Mouse (Mus musculus) CH12.LX (cell line): Measurements from ENCODE around the gene Chia1. TPM values are rescaled to one million over a fixed set of nuclear protein-coding genes. Genes with fewer than 3 reads are reported as not detected.
"Not testable (repeated sequence)": the region's sequence is repeated elsewhere in the genome, so short reads cannot be mapped to it uniquely, and the experiment has no call there.

Source experiments
- DNase-seq: peaks from one replicate; pipeline ENCODE4 v3.0.0-alpha.2; 2013; ENCODE audit errors: extremely low read depth
- H3K27ac ChIP-seq: 2 replicates; pipeline ENCODE4 v1.5.1; 2012; ENCODE audit warnings: low read depth, mild to moderate bottlenecking, control low read depth, moderate library complexity; ENCODE audit not compliant: insufficient read depth
- H3K27me3 ChIP-seq: replicated peaks from 2 replicates; pipeline ENCODE3; 2012; ENCODE audit warnings: inconsistent platforms
- H3K36me3 ChIP-seq, 2 experiments: replicated peaks in 1 of 2; 2 replicates each; pipeline versions ENCODE3 to v1.6.1; 2012; ENCODE audit warnings: inconsistent platforms in 1 of 2, low read length in 1 of 2, mild to moderate bottlenecking in 1 of 2, mixed read lengths in 1 of 2, moderate library complexity in 1 of 2; ENCODE audit not compliant: control insufficient read depth in 1 of 2, insufficient read depth in 1 of 2
- H3K4me1 ChIP-seq, 2 experiments: 2 replicates each; pipeline ENCODE4 v1.6.1; 2012; ENCODE audit warnings: inconsistent platforms in 1 of 2, moderate library complexity in 1 of 2; ENCODE audit not compliant: insufficient read depth in 2 of 2, control insufficient read depth in 1 of 2
- H3K4me2 ChIP-seq: 2 replicates; pipeline ENCODE4 v1.6.1; 2012; ENCODE audit warnings: low read depth, mild to moderate bottlenecking, control low read depth; ENCODE audit not compliant: poor library complexity, insufficient read depth, severe bottlenecking
- H3K4me3 ChIP-seq, 3 experiments: fragments of 150-350 bp in 1 of 3; sonication (generic) in 1 of 3; replicated peaks in 1 of 3; 2 replicates each; pipeline versions ENCODE3 to v1.5.1; 2011 to 2012; ENCODE audit warnings: low read depth in 2 of 3, low read length in 2 of 3, mild to moderate bottlenecking in 2 of 3, moderate library complexity in 2 of 3, control low read depth in 1 of 3, improper control_type of control experiment in 1 of 3, inconsistent platforms in 1 of 3, mixed read lengths in 1 of 3; ENCODE audit not compliant: poor library complexity in 1 of 3
- H3K79me2 ChIP-seq: replicated peaks from 2 replicates; pipeline ENCODE4 v1.6.1; 2012; ENCODE audit warnings: mild to moderate bottlenecking, moderate library complexity; ENCODE audit not compliant: control insufficient read depth, poor library complexity, insufficient read depth, severe bottlenecking; ENCODE audit errors: extremely low read depth
- H3K9ac ChIP-seq: 2 replicates; pipeline ENCODE4 v1.6.1; 2012; ENCODE audit warnings: low read depth, mild to moderate bottlenecking, control low read depth, moderate library complexity; ENCODE audit not compliant: insufficient read depth
- H3K9me3 ChIP-seq: replicated peaks from 2 replicates; pipeline ENCODE3; 2012; ENCODE audit warnings: low read length, inconsistent platforms, mixed read lengths
- BHLHE40 ChIP-seq: IDR thresholded peaks from 2 replicates; pipeline ENCODE4 v1.6.1; 2011; ENCODE audit warnings: mild to moderate bottlenecking, low read depth, low read length, improper control_type of control experiment
- CHD1 ChIP-seq: IDR thresholded peaks from 2 replicates; pipeline ENCODE4 v1.6.1; 2012; ENCODE audit warnings: low read depth, low read length, improper control_type of control experiment, inconsistent platforms
- E2F4 ChIP-seq: IDR thresholded peaks from 2 replicates; pipeline ENCODE4 v1.6.1; 2011; ENCODE audit warnings: low read depth, low read length, improper control_type of control experiment; ENCODE audit not compliant: insufficient replicate concordance
- GABPA ChIP-seq: IDR thresholded peaks from 2 replicates; pipeline ENCODE4 v1.6.1; 2012; ENCODE audit warnings: low read depth, low read length, improper control_type of control experiment, inconsistent platforms; ENCODE audit not compliant: insufficient replicate concordance
- HCFC1 ChIP-seq: IDR thresholded peaks from 2 replicates; pipeline ENCODE4 v1.6.1; 2012; ENCODE audit warnings: low read depth, mild to moderate bottlenecking, inconsistent platforms, low read length, improper control_type of control experiment
- IRF4 ChIP-seq: IDR thresholded peaks from 2 replicates; pipeline ENCODE4 v1.6.1; 2014; ENCODE audit warnings: low read depth, mild to moderate bottlenecking, inconsistent platforms, low read length, improper control_type of control experiment
- MEF2A ChIP-seq: IDR thresholded peaks from 2 replicates; pipeline ENCODE4 v1.6.1; 2014; ENCODE audit warnings: low read depth, mild to moderate bottlenecking, inconsistent platforms, low read length, improper control_type of control experiment, borderline replicate concordance
- MYC ChIP-seq: IDR thresholded peaks from 2 replicates; pipeline ENCODE4 v1.6.1; 2011; ENCODE audit warnings: low read depth, mild to moderate bottlenecking, improper control_type of control experiment, low read length
- NELFE ChIP-seq: IDR thresholded peaks from 2 replicates; pipeline ENCODE4 v1.6.1; 2011; ENCODE audit warnings: low read depth, low read length, improper control_type of control experiment
- PAX5 ChIP-seq: IDR thresholded peaks from 2 replicates; pipeline ENCODE4 v1.6.1; 2012; ENCODE audit warnings: low read length, inconsistent platforms, mixed read lengths
- POLR2AphosphoS2 ChIP-seq: IDR thresholded peaks from 2 replicates; pipeline ENCODE4 v1.6.1; 2011; ENCODE audit warnings: low read depth, low read length, improper control_type of control experiment
- RCOR1 ChIP-seq: conservative IDR thresholded peaks from 2 replicates; pipeline ENCODE4 v1.6.1; 2012; ENCODE audit warnings: low read depth, mild to moderate bottlenecking, inconsistent platforms, low read length, improper control_type of control experiment
- TBP ChIP-seq: conservative IDR thresholded peaks from 2 replicates; pipeline ENCODE4 v1.6.1; 2011; ENCODE audit warnings: low read depth, low read length, improper control_type of control experiment
- TCF12 ChIP-seq: IDR thresholded peaks from 2 replicates; pipeline ENCODE4 v1.6.1; 2014; ENCODE audit warnings: low read depth, mild to moderate bottlenecking, inconsistent platforms, low read length, improper control_type of control experiment
- UBTF ChIP-seq: IDR thresholded peaks from 2 replicates; pipeline ENCODE4 v1.6.1; 2012; ENCODE audit warnings: low read depth, mild to moderate bottlenecking, inconsistent platforms, low read length, improper control_type of control experiment, moderate library complexity
- ZC3H11A ChIP-seq: IDR thresholded peaks from 2 replicates; pipeline ENCODE4 v1.6.1; 2012; ENCODE audit warnings: low read depth, mild to moderate bottlenecking, inconsistent platforms, low read length, improper control_type of control experiment
- ZMIZ1 ChIP-seq: IDR thresholded peaks from 2 replicates; pipeline ENCODE4 v1.6.1; 2012; ENCODE audit warnings: low read depth, mild to moderate bottlenecking, inconsistent platforms, low read length, improper control_type of control experiment
- ZNF384 ChIP-seq: IDR thresholded peaks from 2 replicates; pipeline ENCODE4 v1.6.1; 2012; ENCODE audit warnings: low read depth, low read length, improper control_type of control experiment, inconsistent platforms
- dilution Hi-C: fragments of 300-500 bp; cut with MboI; formaldehyde crosslinking; loops from 2 replicates; pipeline ENCODE4 v1.14.3; 2020; ENCODE audit warnings: low sequenced_read_pairs; ENCODE audit not compliant: extremely low pct_unique_long_range_greater_than_20kb, extremely low pct_ligation_motif_present
- in situ Hi-C: fragments of 300-500 bp; cut with MboI; formaldehyde crosslinking; loops from 3 replicates; pipeline ENCODE4 v1.14.3; 2019; ENCODE audit warnings: low sequenced_read_pairs, low pct_ligation_motif_present, low pct_unique_long_range_greater_than_20kb, mixed read lengths
- polyA plus RNA-seq: library from polyadenylated mRNA; unstranded; fragments of >175 nt; gene quantifications from 2 replicates; pipeline ENCODE4 v1.2.1, GENCODE M21; 2012; ENCODE audit warnings: low read depth; ENCODE audit not compliant: insufficient read length
- total RNA-seq, 2 experiments: library from RNA; depleted of rRNA; stranded (reverse); fragments of 300-350 nt in 1 of 2; fragments of >200 nt in 1 of 2; gene quantifications; 2 replicates each; pipeline ENCODE4 v1.2.3; 2012 to 2014

Chia1 gene
- total and polyA plus RNA-seq, 3 experiments = 0.46 to 0.47 TPM; not detected in 1

GRCm38 (mm10) chr3:106167464-106167863 lies 54.4 kb downstream of the Chia1 start, which contains the start of gene Chil3:
Chil3 (minus strand) TSS chr3:106167564.
- Histone ChIP-seq H3K27me3 (peaks cover 2% of the 10 kb centered on the region), H3K9me3 (no peaks in the 10 kb centered on the region), H3K36me3 (no peaks in the 10 kb centered on the region), H3K79me2 (no peaks in the 10 kb centered on the region), H3K27ac (no peak within 1 kb of the TSS), H3K9ac (no peak within 1 kb of the TSS), H3K4me2 (no peak within 1 kb of the TSS), H3K4me3 (no peak within 1 kb of the TSS), H3K4me1 (no peaks in the 10 kb centered on the region)
- no peak for TF ChIP-seq ZNF384
- no peak for TF ChIP-seq MEF2A
- no peak for TF ChIP-seq IRF4
- dilution Hi-C loops (no loop called here), in situ Hi-C loops (no loop called here)
- DNase-seq = no peak

GRCm38 (mm10) chr3:106170522-106171053 lies 57.6 kb downstream of the Chia1 start:
- H3K27me3 ChIP-seq = peaks cover 2% of the 10 kb centered on the region
- no peak overlapping the region for H3K4me2 ChIP-seq
- DNase-seq = no peak
- no peak overlapping the region for H3K4me3 ChIP-seq
- TF ChIP-seq GABPA (no peak), PAX5 (no peak), TCF12 (no peak), ZMIZ1 (no peak), HCFC1 (no peak), TBP (no peak), RCOR1 (no peak), ZC3H11A (no peak), BHLHE40 (no peak)
- H3K79me2 ChIP-seq = no peaks in the 10 kb centered on the region
- H3K9me3 ChIP-seq = no peaks in the 10 kb centered on the region
- no peaks in the 10 kb centered on the region for H3K36me3 ChIP-seq
- no peak overlapping the region for H3K27ac ChIP-seq
- H3K9ac ChIP-seq = no peak overlapping the region
- H3K4me1 ChIP-seq = no peaks in the 10 kb centered on the region
- dilution Hi-C loops (no loop called here), in situ Hi-C loops (no loop called here)

GRCm38 (mm10) chr3:106171135-106171731 lies 58.2 kb downstream of the Chia1 start:
- no peak overlapping the region for H3K9ac ChIP-seq
- no peaks in the 10 kb centered on the region for H3K4me1 ChIP-seq
- in situ Hi-C loops = no loop called here
- no peaks in the 10 kb centered on the region for H3K36me3 ChIP-seq
- no peak overlapping the region for H3K27ac ChIP-seq
- DNase-seq = no peak
- dilution Hi-C loops = no loop called here
- no peaks in the 10 kb centered on the region for H3K9me3 ChIP-seq
- H3K27me3 ChIP-seq = peaks cover 2% of the 10 kb centered on the region
- H3K4me3 ChIP-seq = no peak overlapping the region
- H3K4me2 ChIP-seq = no peak overlapping the region
- H3K79me2 ChIP-seq = no peaks in the 10 kb centered on the region
- TF ChIP-seq IRF4 (no peak), RCOR1 (no peak), POLR2AphosphoS2 (no peak), NELFE (no peak), MYC (no peak), E2F4 (no peak), UBTF (no peak), CHD1 (no peak), ZC3H11A (no peak), HCFC1 (no peak)
- TF ChIP-seq, all 38 proteins: peak for 0

GRCm38 (mm10) chr3:106172506-106172905 lies 59.5 kb downstream of the Chia1 start:
- H3K27ac ChIP-seq, dilution Hi-C loops, H3K27me3 ChIP-seq, in situ Hi-C loops, H3K79me2 ChIP-seq, H3K4me3 ChIP-seq, H3K9me3 ChIP-seq, H3K4me1 ChIP-seq, H3K4me2 ChIP-seq, H3K9ac ChIP-seq, DNase-seq, H3K36me3 ChIP-seq: not testable (repeated sequence)
